Mouse (Mus musculus) layer of hippocampus, adult 18-20 months (tissue): Measurements from ENCODE around the gene Plet1. TPM values are rescaled to one million over a fixed set of nuclear protein-coding genes. Genes with fewer than 3 reads are reported as not detected.

Experiments used
- DNase-seq, 2 experiments: peaks; one replicate each; pipeline ENCODE4 v3.0.0; 2022; ENCODE audit warnings: low spot score in 2 of 2
- total RNA-seq, 2 experiments: library from RNA; stranded (reverse); gene quantifications; 2 replicates each; pipeline ENCODE4 v1.2.3; 2021

Gene Plet1
- total RNA-seq, 2 experiments from 2014 or later: 0.25 TPM; not detected in 1

- no peak for DNase-seq
Measured at GRCm38 (mm10) chr9:50533791-50534190, 39.5 kb downstream of the Plet1 start.

GRCm38 (mm10) chr9:50535930-50536329, 41.6 kb downstream of the Plet1 start:
- no peak for DNase-seq

DNA sequence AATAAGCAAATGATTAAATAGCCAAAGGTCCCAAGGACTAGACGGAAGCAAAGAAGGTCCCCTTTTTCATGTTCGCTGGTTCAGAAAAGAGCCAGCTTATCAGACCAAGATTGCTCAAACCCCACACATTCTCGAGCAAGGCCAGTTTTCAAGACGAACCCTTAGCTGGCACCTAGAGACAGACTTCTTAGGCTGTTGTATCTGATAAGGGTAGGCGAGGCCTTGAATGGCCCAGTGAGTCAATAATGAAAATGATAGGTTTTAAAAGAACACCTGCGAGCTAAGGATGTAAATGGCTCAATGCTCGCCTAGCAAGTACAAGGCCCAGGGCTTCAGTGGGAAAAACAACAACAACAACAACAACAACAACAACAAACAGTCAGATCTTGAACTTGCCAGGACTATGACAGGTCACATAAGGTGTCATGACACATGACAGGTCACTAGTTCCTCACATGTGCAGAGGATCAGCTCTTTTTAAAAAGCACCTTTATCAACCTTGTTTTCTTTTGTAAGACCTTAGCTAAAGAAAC, 42.3 kb downstream of the Plet1 start:
- DNase-seq: no peak

DNA sequence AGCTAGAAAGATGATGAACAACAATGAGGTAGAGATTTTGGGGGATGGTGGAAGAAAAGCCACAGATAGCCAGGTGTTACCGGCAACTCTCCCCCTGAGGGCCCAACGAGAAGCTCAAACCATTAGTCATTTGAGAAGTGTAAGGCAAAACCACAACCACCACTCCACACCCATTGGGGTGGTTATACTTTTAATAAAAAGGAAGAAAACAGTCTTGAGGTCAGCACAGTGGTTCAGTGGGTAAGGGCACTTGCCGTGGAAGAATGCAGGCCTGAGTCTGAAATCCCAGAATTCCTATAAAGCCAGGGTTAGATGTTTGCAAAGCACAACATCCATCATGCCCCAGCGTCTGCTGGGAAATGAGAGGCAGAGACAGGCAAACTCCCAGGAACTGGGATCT, 43.0 kb downstream of the Plet1 start:
- no peak for DNase-seq

DNA sequence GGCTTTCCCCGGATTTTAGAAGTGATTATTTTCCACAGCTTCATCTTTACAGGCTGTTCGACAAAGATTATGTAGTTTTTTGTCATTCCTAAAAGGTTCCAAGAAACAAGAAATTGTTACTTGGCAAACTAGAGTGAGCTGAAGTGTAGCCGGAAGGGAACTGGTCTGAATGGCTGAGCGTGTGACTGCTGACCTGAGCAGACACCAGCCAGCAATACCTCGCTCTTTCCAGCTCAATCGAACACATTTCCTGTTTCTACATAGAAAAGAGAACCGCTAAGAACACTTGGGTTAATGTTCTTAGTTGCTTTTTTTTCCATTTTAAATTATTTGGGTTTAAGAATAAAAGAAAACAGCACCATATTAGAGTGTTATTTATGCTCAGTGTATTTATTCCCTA, 45.8 kb downstream of the Plet1 start:
- DNase-seq: no peak

GRCm38 (mm10) chr9:50542401-50542800, 48.1 kb downstream of the Plet1 start:
- no peak for DNase-seq

- DNase-seq: no peak
Measured at GRCm38 (mm10) chr9:50547859-50548478, 53.6 kb downstream of the Plet1 start.

DNA sequence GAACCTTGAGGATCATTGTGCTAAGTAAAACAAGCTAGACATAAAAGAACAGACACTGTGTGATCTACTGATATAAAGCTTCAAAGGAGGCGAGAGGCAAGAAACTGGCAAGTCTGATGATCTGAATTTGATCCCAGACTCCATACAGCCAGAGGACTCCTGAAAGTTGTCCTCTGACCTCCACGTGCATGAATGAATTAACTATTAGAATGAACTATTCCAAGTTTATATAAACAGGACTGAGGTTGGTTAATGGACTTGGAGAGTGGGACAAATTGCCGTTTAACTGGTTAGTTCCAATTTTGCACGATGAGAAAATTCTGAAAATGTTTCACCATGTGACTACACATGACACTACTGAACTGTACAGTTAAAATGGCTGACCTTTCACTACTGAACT, 54.6 kb downstream of the Plet1 start:
- DNase-seq: no peak

GRCm38 (mm10) chr9:50552206-50552605, 57.9 kb downstream of the Plet1 start:
- DNase-seq: no peak

GRCm38 (mm10) chr9:50553547-50553946, 59.2 kb downstream of the Plet1 start:
- no peak for DNase-seq

DNA sequence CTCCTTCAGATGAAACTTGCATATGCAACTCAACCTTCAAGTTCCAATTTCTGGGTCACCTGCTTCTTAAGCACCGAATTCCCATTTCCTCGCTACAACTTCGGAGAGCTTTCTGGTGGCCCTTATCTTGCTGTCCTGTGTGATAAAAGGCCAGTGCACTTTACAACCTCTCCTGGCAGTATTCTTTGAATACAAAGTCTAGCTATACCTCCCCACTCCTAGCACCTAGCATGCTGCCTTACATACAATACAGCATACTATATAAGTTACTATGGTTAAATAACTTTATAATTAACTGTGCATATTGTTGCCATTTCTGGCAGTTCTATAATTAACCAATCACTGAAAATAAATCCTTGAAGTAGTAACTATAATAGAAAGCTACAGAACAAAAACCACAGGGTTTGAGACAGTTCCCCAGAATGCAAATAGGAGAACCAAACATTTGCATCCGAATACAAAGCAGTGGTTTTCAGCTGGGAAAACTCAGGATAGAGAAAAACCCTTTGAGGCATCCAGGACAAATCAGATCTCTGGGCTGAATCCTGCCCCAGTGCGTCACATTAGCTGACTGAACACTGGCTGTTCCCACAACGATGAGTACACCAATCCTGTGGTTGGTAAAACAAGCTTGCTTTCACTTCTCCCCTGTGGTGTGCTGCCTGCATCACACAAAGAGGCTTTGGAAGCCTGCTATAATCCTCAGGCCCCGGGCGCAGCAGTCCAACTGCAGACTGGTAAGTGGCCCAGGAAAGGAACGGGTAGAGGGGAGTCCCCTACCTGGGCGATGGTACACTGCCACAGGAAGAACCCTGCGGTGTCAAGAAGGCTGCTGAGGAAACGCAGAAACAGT, 60.1 kb downstream of the Plet1 start, which contains the start of gene Il18:
TSS of gene Il18 (plus strand) at position 587 of the 853 bp plus-strand sequence.
- DNase-seq: peak; percentile 73 to 86

- DNase-seq: no peak
Measured at GRCm38 (mm10) chr9:50555094-50555446, 60.7 kb downstream of the Plet1 start, which contains the start of gene Bco2. TSS of gene Bco2 (minus strand) at chr9:50555181.

Other genes with a start within 250 kb of the Plet1 start
- gene Rpl10-ps3, start 149.6 kb upstream of the Plet1 start, total RNA-seq: 100 to 1,000 TPM; 378 to 414 TPM
- gene Pts, start 34.2 kb downstream of the Plet1 start, total RNA-seq: 10 to 100 TPM; 30.7 to 36.7 TPM
- 10 to 100 TPM; 25.1 to 27.9 TPM for gene Il18, start 60.3 kb downstream of the Plet1 start, total RNA-seq
- gene Bco2, start 60.7 kb downstream of the Plet1 start, total RNA-seq: 1 to 10 TPM; 4.0 to 4.1 TPM
- not detected for gene Tex12, start 66.8 kb downstream of the Plet1 start, total RNA-seq
- 100 to 1,000 TPM; 118 to 124 TPM for gene Sdhd, start 109.3 kb downstream of the Plet1 start, total RNA-seq
- 100 to 1,000 TPM; 212 to 222 TPM for gene Timm8b, start 109.4 kb downstream of the Plet1 start, total RNA-seq
- gene Pih1d2, start 122.8 kb downstream of the Plet1 start, total RNA-seq: 1 to 10 TPM; 2.3 to 2.8 TPM
- gene Nkapd1, start 122.9 kb downstream of the Plet1 start, total RNA-seq: 10 to 100 TPM; 18.3 to 19.5 TPM
- gene Dlat, start 165.3 kb downstream of the Plet1 start, total RNA-seq: 100 to 1,000 TPM; 122 to 124 TPM
- gene Dixdc1, start 245.0 kb downstream of the Plet1 start, total RNA-seq: 10 to 100 TPM; 77.1 to 84.1 TPM